Mouse (Mus musculus): ENCODE results near the gene Phex. TPM values are rescaled to one million over a fixed set of nuclear protein-coding genes. Genes with fewer than 3 reads are reported as not detected.

Gene Phex
- polyA plus RNA-seq, 1 experiment from 2014 or later: 0.21 TPM

DNA sequence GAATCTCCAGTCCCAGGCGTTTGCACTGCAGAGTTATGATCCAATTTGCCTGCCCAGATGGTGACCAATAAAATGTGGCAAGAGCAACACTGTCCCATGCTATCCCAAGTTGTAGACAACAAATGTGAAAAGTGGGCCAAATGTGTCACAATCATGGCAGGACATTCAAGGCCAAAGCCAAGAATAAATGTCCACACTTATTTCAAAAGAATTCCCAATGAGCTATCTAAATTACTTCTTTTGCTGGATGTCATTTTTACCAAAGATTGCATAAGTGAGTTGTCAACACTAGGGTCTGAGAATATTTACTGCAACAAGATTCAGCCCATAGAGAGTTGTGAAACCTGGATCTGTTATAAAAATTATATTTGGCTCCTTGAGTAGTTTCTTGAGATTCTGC, 86.7 kb downstream of the Phex start:
- ATAC-seq: no peak
- Histone ChIP-seq H3K27me3 (replicated peaks; ENCODE audit: control insufficient read depth, insufficient read depth, low read length) (no peaks in the 10 kb centered on the region), H3K36me3 (ENCODE audit: control insufficient read depth, insufficient read depth, low read length) (no peaks in the 10 kb centered on the region), H3K9ac (ENCODE audit: low read depth, low read length) (no peak overlapping the region), H3K4me2 (ENCODE audit: low read length) (no peak overlapping the region), H3K27ac (ENCODE audit: low read depth, low read length) (no peak overlapping the region), H3K4me3 (ENCODE audit: low read length) (no peak overlapping the region), H3K9me3 (ENCODE audit: control insufficient read depth, low read length) (no peaks in the 10 kb centered on the region), H3K4me1 (ENCODE audit: control insufficient read depth, insufficient read depth, low read depth, low read length) (no peaks in the 10 kb centered on the region)
- WGBS: 59% methylated on average over 1 of the region's 1 CpGs

DNA sequence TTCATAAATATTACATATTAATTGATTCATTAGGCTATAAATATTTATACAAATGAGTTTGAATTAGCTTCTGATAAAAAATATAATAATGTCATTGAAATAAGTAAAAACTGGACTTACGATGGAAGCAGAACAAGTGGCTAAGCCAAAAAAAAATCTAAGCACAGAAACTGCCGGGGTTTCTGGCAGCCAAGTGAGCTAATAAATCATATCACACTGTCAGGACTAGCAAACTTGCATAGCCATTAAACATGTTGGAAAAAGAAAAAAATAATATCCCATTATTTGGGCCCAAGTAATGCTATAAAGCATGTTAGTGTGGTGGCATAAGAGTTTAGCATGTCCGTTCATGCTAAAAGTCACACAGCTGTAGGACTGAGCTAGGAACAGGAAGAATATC, 87.4 kb downstream of the Phex start:
- Histone ChIP-seq H3K27ac (ENCODE audit: low read depth, low read length) (no peak overlapping the region), H3K4me2 (ENCODE audit: low read length) (no peak overlapping the region), H3K4me3 (ENCODE audit: low read length) (no peak overlapping the region), H3K36me3 (ENCODE audit: control insufficient read depth, insufficient read depth, low read length) (no peaks in the 10 kb centered on the region), H3K27me3 (replicated peaks; ENCODE audit: control insufficient read depth, insufficient read depth, low read length) (no peaks in the 10 kb centered on the region), H3K9me3 (ENCODE audit: control insufficient read depth, low read length) (no peaks in the 10 kb centered on the region), H3K9ac (ENCODE audit: low read depth, low read length) (no peak overlapping the region), H3K4me1 (ENCODE audit: control insufficient read depth, insufficient read depth, low read depth, low read length) (no peaks in the 10 kb centered on the region)
- WGBS: 77% methylated on average over 3 of the region's 3 CpGs
- no peak for ATAC-seq

DNA sequence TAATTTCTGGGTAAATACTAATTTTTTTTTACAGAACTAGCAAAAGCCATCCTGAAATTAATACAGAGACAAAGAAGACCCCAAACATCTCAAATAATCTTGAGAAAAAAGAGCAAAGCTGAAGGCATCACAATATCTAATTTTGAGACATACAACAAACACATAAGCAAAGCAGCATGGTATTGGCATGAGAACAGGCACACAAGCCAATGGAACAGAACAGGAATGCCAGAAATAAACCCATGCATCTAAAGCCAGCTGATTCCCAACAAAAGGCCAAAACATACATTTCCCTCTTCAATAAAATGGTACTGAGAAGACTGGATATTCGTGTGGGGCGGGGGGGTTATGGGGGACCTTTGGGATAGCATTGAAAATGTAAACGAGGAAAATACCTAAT, 90.7 kb downstream of the Phex start:
- H3K27ac ChIP-seq (ENCODE audit: low read depth, low read length): no peak overlapping the region
- no peak for ATAC-seq
- no peaks in the 10 kb centered on the region for H3K27me3 ChIP-seq (replicated peaks; ENCODE audit: control insufficient read depth, insufficient read depth, low read length)
- WGBS: 76% methylated on average over 3 of the region's 3 CpGs
- H3K4me2 ChIP-seq (ENCODE audit: low read length): no peak overlapping the region
- H3K36me3 ChIP-seq (ENCODE audit: control insufficient read depth, insufficient read depth, low read length): no peaks in the 10 kb centered on the region
- no peaks in the 10 kb centered on the region for H3K9me3 ChIP-seq (ENCODE audit: control insufficient read depth, low read length)
- no peaks in the 10 kb centered on the region for H3K4me1 ChIP-seq (ENCODE audit: control insufficient read depth, insufficient read depth, low read depth, low read length)
- H3K4me3 ChIP-seq (ENCODE audit: low read length): no peak overlapping the region
- H3K9ac ChIP-seq (ENCODE audit: low read depth, low read length): no peak overlapping the region

DNA sequence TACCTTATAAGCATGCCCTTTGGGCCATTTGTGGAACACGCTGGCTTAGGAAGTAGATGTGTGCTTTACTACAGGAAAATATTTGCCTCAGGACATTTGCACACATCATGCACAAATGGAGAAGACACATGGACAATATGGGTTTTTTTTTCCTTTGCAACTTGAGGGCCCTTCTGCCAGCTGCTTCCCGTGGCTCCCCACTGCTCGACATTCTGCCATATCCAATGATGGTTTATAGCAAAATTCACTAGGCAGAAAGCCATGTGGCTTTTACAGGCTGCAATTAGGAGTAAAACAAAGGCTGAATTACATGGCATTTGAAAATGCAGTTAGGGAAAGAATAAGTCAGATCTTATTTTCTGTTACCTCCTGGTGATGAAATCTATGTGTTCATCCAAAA, 104.8 kb downstream of the Phex start:
- H3K27ac ChIP-seq (ENCODE audit: low read depth, low read length): no peak overlapping the region
- H3K27me3 ChIP-seq (replicated peaks; ENCODE audit: control insufficient read depth, insufficient read depth, low read length): no peaks in the 10 kb centered on the region
- H3K9me3 ChIP-seq (ENCODE audit: control insufficient read depth, low read length): no peaks in the 10 kb centered on the region
- H3K36me3 ChIP-seq (ENCODE audit: control insufficient read depth, insufficient read depth, low read length): no peaks in the 10 kb centered on the region
- H3K4me2 ChIP-seq (ENCODE audit: low read length): no peak overlapping the region
- 64% methylated on average over 3 of the region's 3 CpGs for WGBS
- H3K4me1 ChIP-seq (ENCODE audit: control insufficient read depth, insufficient read depth, low read depth, low read length): no peaks in the 10 kb centered on the region; the same call in 1 of the 2 replicates
- no peak overlapping the region for H3K9ac ChIP-seq (ENCODE audit: low read depth, low read length)
- H3K4me3 ChIP-seq (ENCODE audit: low read length): no peak overlapping the region
- no peak for ATAC-seq

DNA sequence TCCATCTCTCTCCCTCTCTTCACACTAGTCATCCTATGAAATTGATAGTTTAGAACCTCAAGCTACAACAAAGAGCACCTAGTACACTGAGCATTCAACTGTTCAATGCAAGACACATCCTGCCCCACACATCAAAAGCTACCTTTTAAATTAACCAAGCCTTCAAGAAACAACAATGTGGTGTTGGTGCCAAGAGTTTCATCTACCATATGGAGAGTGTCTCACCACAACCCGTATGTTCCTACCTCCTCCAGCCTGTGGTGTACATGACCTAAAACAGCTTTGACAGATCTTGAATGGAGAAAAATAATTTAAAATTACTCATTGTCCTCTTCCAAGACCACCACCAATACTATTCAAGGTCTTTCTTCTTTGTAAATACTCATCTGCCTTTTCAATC, 106.9 kb downstream of the Phex start:
- Histone ChIP-seq H3K9me3 (ENCODE audit: control insufficient read depth, low read length) (no peaks in the 10 kb centered on the region), H3K36me3 (ENCODE audit: control insufficient read depth, insufficient read depth, low read length) (no peaks in the 10 kb centered on the region), H3K27me3 (replicated peaks; ENCODE audit: control insufficient read depth, insufficient read depth, low read length) (no peaks in the 10 kb centered on the region), H3K9ac (ENCODE audit: low read depth, low read length) (no peak overlapping the region), H3K4me1 (ENCODE audit: control insufficient read depth, insufficient read depth, low read depth, low read length) (no peaks in the 10 kb centered on the region; the same call in 1 of the 2 replicates), H3K27ac (ENCODE audit: low read depth, low read length) (no peak overlapping the region), H3K4me3 (ENCODE audit: low read length) (no peak overlapping the region), H3K4me2 (ENCODE audit: low read length) (no peak overlapping the region)
- no peak for ATAC-seq
- WGBS: 81% methylated on average over 1 of the region's 1 CpGs

DNA sequence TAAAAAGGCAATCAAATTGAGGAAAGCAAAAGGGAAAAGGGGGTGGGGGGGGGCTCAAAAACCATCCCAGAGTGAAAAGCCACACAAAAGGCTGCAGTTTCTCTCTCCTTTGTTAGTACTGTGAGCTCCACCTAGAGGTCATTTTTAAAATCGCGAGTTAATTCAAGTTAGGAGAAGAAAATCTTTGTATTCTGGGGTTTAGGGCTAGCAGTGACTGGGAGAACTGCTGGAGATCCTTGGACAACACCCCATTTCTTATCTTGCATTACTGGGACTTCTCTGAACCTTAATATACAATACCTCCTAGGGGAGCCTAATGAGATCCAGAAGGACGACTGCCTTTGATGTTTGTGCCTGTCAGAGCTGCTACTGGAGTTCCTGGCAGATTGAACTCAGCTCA, 107.7 kb downstream of the Phex start:
- no peaks in the 10 kb centered on the region for H3K27me3 ChIP-seq (replicated peaks; ENCODE audit: control insufficient read depth, insufficient read depth, low read length)
- no peak overlapping the region for H3K4me2 ChIP-seq (ENCODE audit: low read length)
- ATAC-seq: peak; percentile 63
- no peak overlapping the region for H3K9ac ChIP-seq (ENCODE audit: low read depth, low read length)
- H3K4me1 ChIP-seq (ENCODE audit: control insufficient read depth, insufficient read depth, low read depth, low read length): no peaks in the 10 kb centered on the region; the same call in 1 of the 2 replicates
- WGBS: 9% methylated on average over 3 of the region's 3 CpGs
- H3K36me3 ChIP-seq (ENCODE audit: control insufficient read depth, insufficient read depth, low read length): no peaks in the 10 kb centered on the region
- H3K27ac ChIP-seq (ENCODE audit: low read depth, low read length): peak overlapping the region; percentile 48; the same call in 1 of the 2 replicates
- no peak overlapping the region for H3K4me3 ChIP-seq (ENCODE audit: low read length)
- no peaks in the 10 kb centered on the region for H3K9me3 ChIP-seq (ENCODE audit: control insufficient read depth, low read length)

DNA sequence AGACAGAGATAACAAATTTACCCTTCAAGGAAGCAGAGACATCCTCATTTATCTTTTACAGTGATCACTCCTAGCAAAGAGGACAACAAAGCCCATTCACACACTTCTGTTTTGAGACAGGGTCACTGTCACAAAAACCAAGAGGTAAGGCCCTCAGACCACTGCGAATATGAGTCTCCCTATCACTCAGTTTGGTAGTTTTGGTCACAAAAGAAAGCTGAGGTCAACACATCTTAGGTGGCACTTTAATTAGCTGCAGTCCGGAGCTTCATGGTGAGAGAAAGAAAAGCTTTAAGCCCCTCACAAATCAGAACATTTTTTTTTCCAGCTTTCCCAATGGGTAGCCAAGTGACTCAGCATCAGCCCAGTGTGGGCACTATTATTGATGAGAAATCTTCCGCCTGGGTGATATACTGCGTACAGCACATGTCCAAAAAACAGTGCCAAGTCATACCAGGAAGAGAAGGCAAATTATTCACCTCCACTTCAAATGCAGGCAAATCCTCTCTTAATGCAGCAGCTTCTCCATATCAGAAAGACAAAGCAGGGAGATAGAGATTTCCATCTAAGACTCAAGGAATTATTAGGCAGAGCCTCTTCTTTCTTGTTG, 108.2 kb downstream of the Phex start:
- Histone ChIP-seq H3K4me2 (ENCODE audit: low read length) (no peak overlapping the region), H3K36me3 (ENCODE audit: control insufficient read depth, insufficient read depth, low read length) (no peaks in the 10 kb centered on the region), H3K4me1 (ENCODE audit: control insufficient read depth, insufficient read depth, low read depth, low read length) (no peaks in the 10 kb centered on the region; the same call in 1 of the 2 replicates), H3K27me3 (replicated peaks; ENCODE audit: control insufficient read depth, insufficient read depth, low read length) (no peaks in the 10 kb centered on the region), H3K9ac (ENCODE audit: low read depth, low read length) (no peak overlapping the region; the same call in 1 of the 2 replicates), H3K9me3 (ENCODE audit: control insufficient read depth, low read length) (no peaks in the 10 kb centered on the region), H3K4me3 (ENCODE audit: low read length) (no peak overlapping the region), H3K27ac (ENCODE audit: low read depth, low read length) (peak overlapping the region; percentile 48)
- ATAC-seq: peak; percentile 90
- WGBS: 30% methylated on average over 4 of the region's 4 CpGs

DNA sequence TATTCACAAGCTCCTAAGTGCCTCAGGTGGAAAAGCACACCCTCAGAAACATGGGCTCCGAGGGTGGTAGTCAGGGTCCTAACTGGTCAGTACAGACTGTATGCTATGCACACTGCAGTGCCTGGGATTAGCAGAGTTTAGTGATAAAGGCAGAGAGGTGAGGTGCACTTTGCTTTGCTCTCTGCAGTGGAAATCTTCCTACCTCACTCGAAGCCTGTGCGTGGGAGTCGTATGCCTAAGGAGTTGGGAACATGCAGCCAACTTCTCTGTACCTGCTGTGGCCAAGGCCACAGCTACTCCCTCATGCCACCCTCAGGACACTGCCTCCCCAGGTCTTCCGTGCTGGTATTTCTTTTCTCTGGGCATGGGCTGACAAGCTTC, 109.3 kb downstream of the Phex start:
- Histone ChIP-seq H3K4me2 (ENCODE audit: low read length) (no peak overlapping the region), H3K9me3 (ENCODE audit: control insufficient read depth, low read length) (no peaks in the 10 kb centered on the region), H3K4me1 (ENCODE audit: control insufficient read depth, insufficient read depth, low read depth, low read length) (no peaks in the 10 kb centered on the region; the same call in 1 of the 2 replicates), H3K9ac (ENCODE audit: low read depth, low read length) (no peak overlapping the region), H3K4me3 (ENCODE audit: low read length) (no peak overlapping the region), H3K27ac (ENCODE audit: low read depth, low read length) (no peak overlapping the region), H3K36me3 (ENCODE audit: control insufficient read depth, insufficient read depth, low read length) (no peaks in the 10 kb centered on the region), H3K27me3 (replicated peaks; ENCODE audit: control insufficient read depth, insufficient read depth, low read length) (no peaks in the 10 kb centered on the region)
- ATAC-seq: no peak; the same call in 1 of the 2 replicates
- WGBS: 69% methylated on average over 5 of the region's 5 CpGs

DNA sequence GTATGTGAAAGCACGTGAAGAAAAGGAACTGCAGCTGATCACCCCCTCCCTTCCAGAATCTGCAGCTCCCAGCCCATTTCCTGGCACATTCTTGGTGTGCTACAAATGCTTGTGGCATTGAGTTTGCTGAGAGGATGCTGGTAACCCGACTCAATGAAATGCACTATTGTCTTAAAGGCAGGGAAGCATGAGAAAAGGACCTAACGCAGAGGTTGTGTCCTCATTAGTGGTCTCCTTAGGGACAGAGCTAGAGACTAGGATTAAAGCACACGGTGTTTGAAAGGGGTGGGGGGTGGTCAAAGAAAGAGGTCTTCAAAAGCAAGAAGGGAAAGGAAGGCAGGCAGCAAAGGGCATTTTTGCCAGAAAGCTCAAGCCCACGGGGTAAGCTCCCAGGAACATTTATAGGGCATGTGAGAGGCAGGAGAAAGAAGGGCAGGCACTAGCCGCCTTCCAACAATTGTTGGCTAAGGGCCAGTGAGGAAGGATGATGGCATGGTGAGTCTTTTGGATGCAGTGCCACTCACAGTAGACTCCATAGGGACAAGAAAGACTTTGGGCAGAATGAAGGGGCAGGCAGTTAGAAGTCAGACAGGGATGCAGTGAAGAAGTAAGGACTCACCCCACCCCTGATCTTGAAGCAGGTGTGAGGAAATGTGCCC, 109.8 kb downstream of the Phex start:
- Histone ChIP-seq H3K9me3 (ENCODE audit: control insufficient read depth, low read length) (no peaks in the 10 kb centered on the region), H3K27me3 (replicated peaks; ENCODE audit: control insufficient read depth, insufficient read depth, low read length) (no peaks in the 10 kb centered on the region), H3K9ac (ENCODE audit: low read depth, low read length) (no peak overlapping the region), H3K4me1 (ENCODE audit: control insufficient read depth, insufficient read depth, low read depth, low read length) (no peaks in the 10 kb centered on the region; the same call in 1 of the 2 replicates), H3K4me3 (ENCODE audit: low read length) (no peak overlapping the region), H3K4me2 (ENCODE audit: low read length) (no peak overlapping the region), H3K36me3 (ENCODE audit: control insufficient read depth, insufficient read depth, low read length) (no peaks in the 10 kb centered on the region), H3K27ac (ENCODE audit: low read depth, low read length) (no peak overlapping the region)
- WGBS: 36% methylated on average over 6 of the region's 6 CpGs
- no peak for ATAC-seq

Measured in hindbrain, embryonic 16.5 days (tissue).